Mouse (Mus musculus) olfactory bulb, adult 2 months (tissue): Measurements from ENCODE around the gene Cdc42.

Experiments used
- CTCF ChIP-seq: fragments of 200-500 bp; IDR thresholded peaks from 2 replicates; pipeline ENCODE4 v1.5.1; 2012; ENCODE audit warnings: low read depth, mild to moderate bottlenecking, low read length, moderate library complexity; ENCODE audit not compliant: insufficient read depth
- POLR2A ChIP-seq: fragments of 200-500 bp; IDR thresholded peaks from 2 replicates; pipeline ENCODE4 v1.6.1; 2012; ENCODE audit warnings: mild to moderate bottlenecking, low read depth, low read length, moderate library complexity; ENCODE audit not compliant: insufficient read depth

DNA sequence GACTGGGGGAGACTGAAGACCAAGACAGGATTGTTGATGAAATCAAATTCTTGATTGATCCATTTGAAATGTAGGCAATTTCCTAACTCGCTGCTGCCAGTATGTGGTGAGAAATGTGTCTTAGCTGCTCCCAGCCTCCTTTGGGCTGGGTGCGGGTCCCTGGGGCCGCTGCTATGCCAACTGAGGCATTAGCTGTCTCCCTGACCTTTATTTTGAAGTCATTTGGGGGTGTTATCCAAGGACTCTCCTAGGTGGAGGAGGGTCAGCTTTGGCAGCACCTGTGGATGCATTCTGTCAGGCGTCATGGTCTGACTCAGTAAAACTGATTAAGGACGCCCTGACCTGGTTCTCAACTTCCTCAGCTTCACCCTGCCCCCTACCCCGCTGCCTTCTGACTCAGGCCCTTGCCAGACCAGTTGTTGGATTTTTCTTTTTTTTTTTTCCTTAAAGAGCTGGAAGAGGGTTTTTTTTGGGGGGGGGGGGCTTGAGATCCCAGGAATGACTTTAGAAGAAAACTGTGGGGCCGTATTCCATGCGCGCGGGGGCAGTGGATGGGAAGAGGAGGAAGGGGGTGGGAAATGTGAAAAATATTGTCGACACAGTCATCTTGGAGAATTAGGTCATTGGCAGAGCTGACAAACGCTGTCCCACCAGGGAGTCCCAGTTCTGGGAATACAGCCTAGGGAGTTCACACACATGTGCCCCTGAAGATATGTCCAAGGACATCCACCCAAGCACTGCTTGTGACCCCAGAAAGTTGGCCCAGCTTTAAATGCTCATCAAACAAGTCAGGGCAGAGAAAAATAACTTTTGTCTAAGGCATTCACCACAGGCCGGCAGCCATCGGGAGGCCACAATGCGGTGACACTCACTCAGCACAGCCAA, 39.4 kb upstream of the Cdc42 start:
- TF ChIP-seq CTCF (no peak), POLR2A (no peak)
